Mouse (Mus musculus): Measurements from ENCODE around the gene Myom3. TPM values are rescaled to one million over a fixed set of nuclear protein-coding genes. Genes with fewer than 3 reads are reported as not detected.

Gene Myom3
- polyA plus RNA-seq, 1 experiment from 2014 or later: 0.66 TPM

- H3K36me3 ChIP-seq: no peaks in the 10 kb centered on the region
- no peak for ATAC-seq (ENCODE audit: insufficient number of reproducible peaks, insufficient read depth, low FRiP score, low TSS enrichment, low read depth)
- no peak overlapping the region for H3K9ac ChIP-seq
- H3K9me3 ChIP-seq: no peaks in the 10 kb centered on the region; the same call in 1 of the 2 replicates
- no peak overlapping the region for H3K27ac ChIP-seq
- no peak overlapping the region for H3K4me2 ChIP-seq
- 83% methylated on average over 6 of the region's 6 CpGs for WGBS
- H3K4me3 ChIP-seq: no peak overlapping the region
- no peaks in the 10 kb centered on the region for H3K27me3 ChIP-seq
- 0 out of 2 replicates have a peak, but pooled peaks cover 4% of the 10 kb centered on the region for H3K4me1 ChIP-seq
These were observed 84.9 kb downstream of the Myom3 start for GRCm38 (mm10) chr4:135844400-135844799.

- WGBS: 57% methylated on average over 5 of the region's 5 CpGs
- no peaks in the 10 kb centered on the region for H3K36me3 ChIP-seq
- H3K4me1 ChIP-seq: peaks cover 11% of the 10 kb centered on the region
- H3K4me2 ChIP-seq: no peak overlapping the region
- no peaks in the 10 kb centered on the region; the same call in 1 of the 2 replicates for H3K9me3 ChIP-seq
- no peaks in the 10 kb centered on the region for H3K27me3 ChIP-seq
- ATAC-seq (ENCODE audit: insufficient number of reproducible peaks, insufficient read depth, low FRiP score, low TSS enrichment, low read depth): no peak
- no peak overlapping the region for H3K4me3 ChIP-seq
- no peak overlapping the region for H3K27ac ChIP-seq
- H3K9ac ChIP-seq: no peak overlapping the region
These were observed 88.1 kb downstream of the Myom3 start for GRCm38 (mm10) chr4:135847581-135847980.

GRCm38 (mm10) chr4:135850411-135851095 lies 91.0 kb downstream of the Myom3 start:
- Histone ChIP-seq H3K4me3 (no peak overlapping the region), H3K4me2 (peak overlapping the region; percentile 33), H3K9me3 (no peaks in the 10 kb centered on the region), H3K27ac (peak overlapping the region; percentile 58), H3K9ac (peak overlapping the region; percentile 37; the same call in 1 of the 2 replicates), H3K4me1 (peaks cover 24% of the 10 kb centered on the region), H3K36me3 (no peaks in the 10 kb centered on the region), H3K27me3 (no peaks in the 10 kb centered on the region)
- WGBS: 22% methylated on average over 13 of the region's 13 CpGs
- no peak for ATAC-seq (ENCODE audit: insufficient number of reproducible peaks, insufficient read depth, low FRiP score, low TSS enrichment, low read depth)

GRCm38 (mm10) chr4:135851942-135852341 lies 92.4 kb downstream of the Myom3 start:
- no peak overlapping the region for H3K9ac ChIP-seq
- peaks cover 24% of the 10 kb centered on the region for H3K4me1 ChIP-seq
- no peak overlapping the region for H3K27ac ChIP-seq
- ATAC-seq (ENCODE audit: insufficient number of reproducible peaks, insufficient read depth, low FRiP score, low TSS enrichment, low read depth): no peak
- H3K27me3 ChIP-seq: no peaks in the 10 kb centered on the region
- WGBS: 86% methylated on average over 9 of the region's 9 CpGs
- H3K4me3 ChIP-seq: no peak overlapping the region
- H3K36me3 ChIP-seq: no peaks in the 10 kb centered on the region
- no peak overlapping the region for H3K4me2 ChIP-seq
- no peaks in the 10 kb centered on the region for H3K9me3 ChIP-seq

GRCm38 (mm10) chr4:135853987-135854546 lies 94.6 kb downstream of the Myom3 start:
- H3K36me3 ChIP-seq: no peaks in the 10 kb centered on the region
- H3K27me3 ChIP-seq: no peaks in the 10 kb centered on the region
- no peak overlapping the region for H3K4me2 ChIP-seq
- H3K4me3 ChIP-seq: no peak overlapping the region
- H3K9ac ChIP-seq: no peak overlapping the region
- ATAC-seq (ENCODE audit: insufficient number of reproducible peaks, insufficient read depth, low FRiP score, low TSS enrichment, low read depth): no peak
- H3K9me3 ChIP-seq: no peaks in the 10 kb centered on the region
- WGBS: 83% methylated on average over 14 of the region's 14 CpGs
- H3K4me1 ChIP-seq: peaks cover 37% of the 10 kb centered on the region
- H3K27ac ChIP-seq: peak overlapping the region; percentile 100

- H3K4me1 ChIP-seq: peaks cover 42% of the 10 kb centered on the region
- peak overlapping the region; percentile 100 for H3K27ac ChIP-seq
- no peaks in the 10 kb centered on the region for H3K9me3 ChIP-seq
- peak overlapping the region; percentile 80 for H3K4me2 ChIP-seq
- peak overlapping the region; percentile 92 for H3K4me3 ChIP-seq
- peaks cover 3% of the 10 kb centered on the region; the same call in 1 of the 2 replicates for H3K36me3 ChIP-seq
- 76% methylated on average over 11 of the region's 11 CpGs for whole genome bisulfite sequencing
- H3K9ac ChIP-seq: peak overlapping the region; percentile 98
- ATAC-seq (ENCODE audit: insufficient number of reproducible peaks, insufficient read depth, low FRiP score, low TSS enrichment, low read depth): no peak
- no peaks in the 10 kb centered on the region for H3K27me3 ChIP-seq
These were observed 95.1 kb downstream of the Myom3 start for GRCm38 (mm10) chr4:135854630-135855029.

GRCm38 (mm10) chr4:135855080-135855479 lies 95.6 kb downstream of the Myom3 start:
- Histone ChIP-seq H3K27ac (peak overlapping the region; percentile 100), H3K4me3 (peak overlapping the region; percentile 92), H3K4me1 (peaks cover 44% of the 10 kb centered on the region), H3K4me2 (peak overlapping the region; percentile 80), H3K9ac (peak overlapping the region; percentile 98), H3K36me3 (peaks cover 4% of the 10 kb centered on the region; the same call in 1 of the 2 replicates), H3K27me3 (no peaks in the 10 kb centered on the region), H3K9me3 (no peaks in the 10 kb centered on the region)
- ATAC-seq (ENCODE audit: insufficient number of reproducible peaks, insufficient read depth, low FRiP score, low TSS enrichment, low read depth): no peak
- 7% methylated on average over 6 of the region's 6 CpGs for WGBS

GRCm38 (mm10) chr4:135855536-135856222 lies 96.2 kb downstream of the Myom3 start, which contains the start of gene Srsf10:
Srsf10 (plus strand) TSS chr4:135855747.
- peaks cover 4% of the 10 kb centered on the region; the same call in 1 of the 2 replicates for H3K36me3 ChIP-seq
- peak within 1 kb of the TSS; percentile 100 for H3K27ac ChIP-seq
- H3K9me3 ChIP-seq: no peaks in the 10 kb centered on the region
- H3K27me3 ChIP-seq: no peaks in the 10 kb centered on the region
- under 1% methylated on average over 67 of the region's 67 CpGs for WGBS
- peaks cover 43% of the 10 kb centered on the region for H3K4me1 ChIP-seq
- peak within 1 kb of the TSS; percentile 98 for H3K9ac ChIP-seq
- peak within 1 kb of the TSS; percentile 80 for H3K4me2 ChIP-seq
- H3K4me3 ChIP-seq: peak within 1 kb of the TSS; percentile 92
- ATAC-seq (ENCODE audit: insufficient number of reproducible peaks, insufficient read depth, low FRiP score, low TSS enrichment, low read depth): peak; percentile 94

- Histone ChIP-seq H3K4me2 (peak overlapping the region; percentile 80), H3K9me3 (no peaks in the 10 kb centered on the region), H3K4me3 (peak overlapping the region; percentile 92), H3K27ac (peak overlapping the region; percentile 100), H3K4me1 (peaks cover 44% of the 10 kb centered on the region), H3K36me3 (peaks cover 4% of the 10 kb centered on the region; the same call in 1 of the 2 replicates), H3K9ac (peak overlapping the region; percentile 98), H3K27me3 (no peaks in the 10 kb centered on the region)
- WGBS: under 1% methylated on average over 84 of the region's 91 CpGs
- peak; percentile 76 for ATAC-seq (ENCODE audit: insufficient number of reproducible peaks, insufficient read depth, low FRiP score, low TSS enrichment, low read depth)
These were observed 96.9 kb downstream of the Myom3 start for GRCm38 (mm10) chr4:135856223-135857091.

GRCm38 (mm10) chr4:135857597-135858186 lies 98.2 kb downstream of the Myom3 start:
- Histone ChIP-seq H3K27ac (peak overlapping the region; percentile 39; the same call in 1 of the 2 replicates), H3K4me3 (peak overlapping the region; percentile 92), H3K27me3 (no peaks in the 10 kb centered on the region), H3K4me1 (peaks cover 44% of the 10 kb centered on the region), H3K9ac (peak overlapping the region; percentile 98), H3K36me3 (peaks cover 11% of the 10 kb centered on the region), H3K4me2 (peak overlapping the region; percentile 80), H3K9me3 (no peaks in the 10 kb centered on the region)
- no peak for ATAC-seq (ENCODE audit: insufficient number of reproducible peaks, insufficient read depth, low FRiP score, low TSS enrichment, low read depth)
- 9% methylated on average over 7 of the region's 7 CpGs for WGBS

All from embryonic facial prominence, embryonic 13.5 days (tissue).